Mouse (Mus musculus) ES-Bruce4 (cell line): ENCODE results near the gene Prkn. TPM values are rescaled to one million over a fixed set of nuclear protein-coding genes. Genes with fewer than 3 reads are reported as not detected.

Experiments used
- H3K27ac ChIP-seq: 2 replicates; pipeline ENCODE4 v1.5.1; 2012; ENCODE audit warnings: low read length, inconsistent platforms; ENCODE audit not compliant: insufficient read depth
- H3K27me3 ChIP-seq: 2 replicates; pipeline ENCODE4 v1.6.1; 2012; ENCODE audit warnings: mild to moderate bottlenecking, low read length, inconsistent platforms; ENCODE audit not compliant: control insufficient read depth, poor library complexity, insufficient read depth, severe bottlenecking
- H3K36me3 ChIP-seq: 2 replicates; pipeline ENCODE4 v1.6.1; 2012; ENCODE audit warnings: inconsistent platforms, mild to moderate bottlenecking, low read length, moderate library complexity; ENCODE audit not compliant: control insufficient read depth, poor library complexity, insufficient read depth, severe bottlenecking
- H3K4me1 ChIP-seq: one replicate; pipeline ENCODE4 v1.8.1; 2011; ENCODE audit warnings: low read length; ENCODE audit not compliant: control insufficient read depth, insufficient read depth
- H3K4me3 ChIP-seq: 2 replicates; pipeline ENCODE4 v1.5.1; 2011; ENCODE audit warnings: low read depth, mild to moderate bottlenecking, low read length
- H3K9ac ChIP-seq: 2 replicates; pipeline ENCODE4 v1.6.1; 2012; ENCODE audit warnings: low read depth, mild to moderate bottlenecking, inconsistent platforms; ENCODE audit not compliant: poor library complexity, severe bottlenecking
- H3K9me3 ChIP-seq: replicated peaks from 2 replicates; pipeline ENCODE4 v1.6.1; 2012; ENCODE audit warnings: mild to moderate bottlenecking, low read length, inconsistent platforms; ENCODE audit not compliant: control insufficient read depth, poor library complexity, insufficient read depth, severe bottlenecking
- CTCF ChIP-seq: IDR thresholded peaks from one replicate; pipeline ENCODE4 v1.8.1; 2011; ENCODE audit warnings: low read depth, low read length
- EP300 ChIP-seq: IDR thresholded peaks from 2 replicates; pipeline ENCODE4 v1.6.1; 2011; ENCODE audit warnings: low read depth, low read length; ENCODE audit not compliant: insufficient read depth
- POLR2A ChIP-seq: IDR thresholded peaks from one replicate; pipeline ENCODE4 v1.8.1; 2011; ENCODE audit warnings: low read length; ENCODE audit not compliant: insufficient read depth
- polyA plus RNA-seq: library from polyadenylated mRNA; stranded (reverse); fragments of >200 nt; gene quantifications from 2 replicates; pipeline ENCODE4 v1.2.4, GENCODE M21; 2011; ENCODE audit warnings: low read depth; ENCODE audit not compliant: missing spikeins, insufficient read depth, insufficient read length

Gene Prkn
- polyA plus RNA-seq, 1 experiment: 1.5 TPM

GRCm38 (mm10) chr17:11514032-11514761, 674.0 kb downstream of the Prkn start:
- TF ChIP-seq CTCF: no peak
- peak; percentile 58 for TF ChIP-seq EP300
- H3K4me3 ChIP-seq: no peak overlapping the region
- H3K27ac ChIP-seq: peak overlapping the region; percentile 78
- peaks cover 3% of the 10 kb centered on the region for H3K4me1 ChIP-seq
- H3K9me3 ChIP-seq: no peaks in the 10 kb centered on the region
- no peak overlapping the region for H3K9ac ChIP-seq
- H3K27me3 ChIP-seq: no peaks in the 10 kb centered on the region
- H3K36me3 ChIP-seq: no peaks in the 10 kb centered on the region

- Histone ChIP-seq H3K36me3 (no peaks in the 10 kb centered on the region), H3K27me3 (no peaks in the 10 kb centered on the region; the same call in 1 of the 2 replicates), H3K4me1 (peaks cover 3% of the 10 kb centered on the region), H3K27ac (no peak overlapping the region), H3K9me3 (no peaks in the 10 kb centered on the region), H3K9ac (no peak overlapping the region), H3K4me3 (no peak overlapping the region)
- TF ChIP-seq POLR2A: no peak
- no peak for TF ChIP-seq EP300
- TF ChIP-seq CTCF: no peak
Measured at GRCm38 (mm10) chr17:11515619-11516018, 675.4 kb downstream of the Prkn start.

GRCm38 (mm10) chr17:11516165-11516564, 676.0 kb downstream of the Prkn start:
- Histone ChIP-seq H3K36me3 (no peaks in the 10 kb centered on the region), H3K4me1 (peaks cover 3% of the 10 kb centered on the region), H3K27ac (no peak overlapping the region), H3K27me3 (no peaks in the 10 kb centered on the region; the same call in 1 of the 2 replicates), H3K4me3 (no peak overlapping the region), H3K9me3 (no peaks in the 10 kb centered on the region), H3K9ac (no peak overlapping the region)
- TF ChIP-seq POLR2A (no peak), CTCF (no peak), EP300 (no peak)

- H3K4me3 ChIP-seq: no peak overlapping the region
- TF ChIP-seq CTCF (no peak), POLR2A (no peak), EP300 (0 out of 2 replicates have a peak, but pooled peaks have one; percentile 52)
- no peaks in the 10 kb centered on the region for H3K36me3 ChIP-seq
- H3K27ac ChIP-seq: no peak overlapping the region
- H3K9me3 ChIP-seq: no peaks in the 10 kb centered on the region
- H3K27me3 ChIP-seq: no peaks in the 10 kb centered on the region
- peaks cover 11% of the 10 kb centered on the region for H3K4me1 ChIP-seq
- no peak overlapping the region for H3K9ac ChIP-seq
Measured at GRCm38 (mm10) chr17:11532066-11532465, 691.9 kb downstream of the Prkn start.

- H3K4me1 ChIP-seq: peaks cover 9% of the 10 kb centered on the region
- no peak overlapping the region for H3K4me3 ChIP-seq
- H3K27me3 ChIP-seq: no peaks in the 10 kb centered on the region
- no peak overlapping the region for H3K9ac ChIP-seq
- H3K9me3 ChIP-seq: no peaks in the 10 kb centered on the region
- no peaks in the 10 kb centered on the region for H3K36me3 ChIP-seq
- H3K27ac ChIP-seq: no peak overlapping the region
- TF ChIP-seq CTCF (no peak), EP300 (peak; percentile 78; the same call in 1 of the 2 replicates), POLR2A (no peak)
Measured at GRCm38 (mm10) chr17:11532748-11533147, 692.6 kb downstream of the Prkn start.

- Histone ChIP-seq H3K4me3 (no peak overlapping the region), H3K36me3 (no peaks in the 10 kb centered on the region), H3K27ac (no peak overlapping the region), H3K9me3 (no peaks in the 10 kb centered on the region), H3K27me3 (no peaks in the 10 kb centered on the region), H3K4me1 (peaks cover 7% of the 10 kb centered on the region), H3K9ac (no peak overlapping the region)
- no peak for TF ChIP-seq CTCF
- TF ChIP-seq EP300: peak; percentile 88
Measured at GRCm38 (mm10) chr17:11533835-11534234, 693.7 kb downstream of the Prkn start.
